Mouse (Mus musculus) kidney, embryonic 15.5 days (tissue): ENCODE measurements at regions not wholly inside any gene's neighbourhood (a gene's known extent, or its start where the extent isn't known, plus 50 kb on each side); places are given as distances from the start of the nearest gene placed in this dataset.

Source experiments
- ATAC-seq: fragments of 200-750 bp; cut with Nextera tagmentation; replicated peaks from 2 replicates; pipeline ENCODE4 v1.8.0; 2017; ENCODE audit warnings: moderate TSS enrichment; ENCODE audit not compliant: low FRiP score
- H3K27ac ChIP-seq: fragments of 300-500 bp; sonication (generic); 2 replicates; pipeline ENCODE4 v1.5.1; 2015; ENCODE audit warnings: mild to moderate bottlenecking, inconsistent platforms
- H3K27me3 ChIP-seq: fragments of 300-500 bp; sonication (generic); 2 replicates; pipeline ENCODE4 v1.6.1; 2015; ENCODE audit warnings: inconsistent platforms
- H3K36me3 ChIP-seq: fragments of 300-500 bp; sonication (generic); 2 replicates; pipeline ENCODE4 v1.6.1; 2015; ENCODE audit warnings: inconsistent platforms
- H3K4me1 ChIP-seq: fragments of 300-500 bp; sonication (generic); 2 replicates; pipeline ENCODE4 v1.6.1; 2015; ENCODE audit warnings: inconsistent platforms
- H3K4me2 ChIP-seq: fragments of 300-500 bp; sonication (generic); 2 replicates; pipeline ENCODE4 v1.6.1; 2015; ENCODE audit warnings: moderate library complexity, mild to moderate bottlenecking, inconsistent platforms
- H3K4me3 ChIP-seq: fragments of 300-500 bp; sonication (generic); replicated peaks from 2 replicates; pipeline ENCODE4 v1.5.1; 2015; ENCODE audit warnings: mild to moderate bottlenecking, inconsistent platforms
- H3K9ac ChIP-seq: fragments of 300-500 bp; sonication (generic); 2 replicates; pipeline ENCODE4 v1.6.1; 2015; ENCODE audit warnings: mild to moderate bottlenecking, inconsistent platforms
- H3K9me3 ChIP-seq: fragments of 300-500 bp; sonication (generic); replicated peaks from 2 replicates; pipeline ENCODE4 v1.6.1; 2016; ENCODE audit warnings: inconsistent platforms
- WGBS: fragments of 180-500 bp; shearing (Covaris S2); methylation state at CpG from one replicate; pipeline ENCODE4 v1.1.7; 2015; ENCODE audit warnings: mixed read lengths; 5-methylcytosine and 5-hydroxymethylcytosine counted together

DNA sequence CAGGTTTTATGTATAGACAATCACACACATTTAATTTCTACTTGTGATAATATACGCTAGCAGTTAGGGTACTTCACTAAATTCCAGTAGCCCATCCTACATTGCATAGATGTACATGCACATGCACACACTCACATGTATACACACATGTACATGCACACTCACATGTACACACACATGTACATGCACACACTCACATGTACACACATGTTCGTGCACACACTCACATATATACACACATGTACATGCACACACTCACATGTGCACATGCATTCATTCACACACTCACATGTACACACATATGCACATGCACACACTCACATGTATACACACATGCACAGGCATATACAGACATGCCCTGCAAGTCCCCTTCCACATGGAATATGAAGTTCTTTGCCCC lies 326.8 kb downstream of the Tns1 start:
- H3K9me3 ChIP-seq: no peaks in the 10 kb centered on the region
- no peak overlapping the region for H3K9ac ChIP-seq
- peaks cover 11% of the 10 kb centered on the region for H3K4me1 ChIP-seq
- no peak overlapping the region for H3K4me2 ChIP-seq
- ATAC-seq: no peak
- no peaks in the 10 kb centered on the region for H3K36me3 ChIP-seq
- 88% methylated on average over 2 of the region's 2 CpGs for WGBS
- H3K4me3 ChIP-seq: no peak overlapping the region
- H3K27me3 ChIP-seq: no peaks in the 10 kb centered on the region
- H3K27ac ChIP-seq: no peak overlapping the region

DNA sequence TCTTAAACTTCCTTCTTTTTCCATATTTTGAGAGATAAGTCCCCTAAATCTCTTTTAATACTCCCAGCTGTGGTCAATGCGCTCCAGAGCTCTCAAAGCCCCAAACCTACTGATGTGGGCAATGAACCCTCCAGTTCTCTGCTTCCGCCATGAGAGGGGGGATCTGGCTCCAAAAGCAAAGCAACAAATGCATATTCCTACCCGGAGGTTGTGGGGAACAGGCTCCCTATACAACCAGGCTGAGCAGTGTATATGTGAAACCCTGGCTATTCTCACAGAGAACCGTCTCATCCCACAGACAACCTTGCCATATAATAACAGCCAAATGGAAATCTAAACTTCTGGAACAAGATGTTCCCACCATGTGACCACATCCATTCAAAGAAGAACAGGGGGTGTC lies 330.4 kb downstream of the Tns1 start:
- 72% methylated on average over 4 of the region's 4 CpGs for WGBS

DNA sequence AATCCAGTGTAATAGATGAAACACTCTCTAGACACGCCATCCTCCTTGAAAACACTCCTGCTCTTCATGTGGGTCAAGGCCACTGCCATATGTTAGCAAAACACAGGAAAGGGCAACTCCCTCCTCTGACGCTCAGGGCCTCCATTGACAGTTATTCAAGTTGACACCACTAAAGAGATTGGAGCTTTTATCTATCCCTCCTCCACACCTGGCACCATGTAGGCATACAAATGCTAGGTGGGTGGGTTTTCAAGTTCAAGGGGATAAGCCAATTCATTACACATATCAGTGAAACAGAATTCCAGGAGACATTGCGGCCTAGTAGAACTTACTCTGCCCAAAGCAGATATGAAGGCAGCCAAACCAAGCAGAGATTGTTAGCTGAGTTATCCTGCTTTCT lies 331.0 kb downstream of the Tns1 start:
- H3K36me3 ChIP-seq: no peaks in the 10 kb centered on the region
- no peak overlapping the region for H3K9ac ChIP-seq
- 46% methylated on average over 3 of the region's 3 CpGs for WGBS
- H3K27ac ChIP-seq: 0 out of 2 replicates have a peak overlapping the region, but pooled peaks have one; percentile 25
- no peak for ATAC-seq
- H3K9me3 ChIP-seq: no peaks in the 10 kb centered on the region
- H3K27me3 ChIP-seq: no peaks in the 10 kb centered on the region
- no peak overlapping the region for H3K4me2 ChIP-seq
- no peak overlapping the region for H3K4me3 ChIP-seq
- H3K4me1 ChIP-seq: peaks cover 5% of the 10 kb centered on the region; the same call in 1 of the 2 replicates

More for the DNA sequence above, 330.4 kb downstream of the Tns1 start:
- H3K36me3 ChIP-seq: no peaks in the 10 kb centered on the region
- H3K4me1 ChIP-seq: peaks cover 5% of the 10 kb centered on the region; the same call in 1 of the 2 replicates
- H3K9me3 ChIP-seq: no peaks in the 10 kb centered on the region
- peak overlapping the region; percentile 2; the same call in 1 of the 2 replicates for H3K27ac ChIP-seq
- H3K27me3 ChIP-seq: no peaks in the 10 kb centered on the region
- no peak overlapping the region for H3K4me3 ChIP-seq
- no peak overlapping the region for H3K9ac ChIP-seq
- no peak overlapping the region for H3K4me2 ChIP-seq
- ATAC-seq: no peak

DNA sequence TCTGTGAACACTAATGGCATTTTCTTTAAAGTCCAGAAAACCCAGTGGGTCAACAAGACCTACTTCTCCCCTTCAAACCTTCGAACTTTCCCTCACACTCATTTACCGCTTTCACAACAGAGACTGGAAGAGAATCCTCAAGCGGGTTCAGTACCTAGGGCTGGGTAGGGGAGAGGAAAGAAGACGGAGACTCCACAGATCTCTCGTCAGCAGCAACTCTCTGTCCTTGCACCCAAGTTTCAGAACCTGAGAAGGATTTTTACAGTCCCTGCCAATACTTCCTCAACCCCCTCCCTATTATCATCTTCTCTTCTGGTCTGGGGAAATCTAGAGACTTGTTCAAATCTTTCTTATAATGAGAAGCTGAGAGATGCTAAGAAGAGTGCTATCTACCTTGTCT lies 331.9 kb downstream of the Tns1 start:
- no peak for ATAC-seq
- no peak overlapping the region for H3K9ac ChIP-seq
- no peak overlapping the region for H3K4me2 ChIP-seq
- WGBS: 94% methylated on average over 5 of the region's 5 CpGs
- no peak overlapping the region for H3K27ac ChIP-seq
- peaks cover 5% of the 10 kb centered on the region; the same call in 1 of the 2 replicates for H3K4me1 ChIP-seq
- no peaks in the 10 kb centered on the region for H3K9me3 ChIP-seq
- H3K4me3 ChIP-seq: no peak overlapping the region
- H3K36me3 ChIP-seq: no peaks in the 10 kb centered on the region
- no peaks in the 10 kb centered on the region for H3K27me3 ChIP-seq

- Histone ChIP-seq H3K4me3 (no peak overlapping the region), H3K4me2 (no peak overlapping the region), H3K36me3 (no peaks in the 10 kb centered on the region), H3K9ac (no peak overlapping the region), H3K9me3 (no peaks in the 10 kb centered on the region), H3K4me1 (no peaks in the 10 kb centered on the region), H3K27me3 (no peaks in the 10 kb centered on the region), H3K27ac (no peak overlapping the region)
- 61% methylated on average over 2 of the region's 2 CpGs for WGBS
- no peak for ATAC-seq
Observed at GRCm38 (mm10) chr1:73787666-73788065, 336.6 kb downstream of the Tns1 start.

GRCm38 (mm10) chr1:73787224-73787623 lies 337.0 kb downstream of the Tns1 start:
- Histone ChIP-seq H3K4me1 (no peaks in the 10 kb centered on the region), H3K4me3 (no peak overlapping the region), H3K27ac (no peak overlapping the region), H3K9me3 (no peaks in the 10 kb centered on the region), H3K36me3 (no peaks in the 10 kb centered on the region), H3K4me2 (no peak overlapping the region), H3K27me3 (no peaks in the 10 kb centered on the region), H3K9ac (no peak overlapping the region)
- 81% methylated on average over 7 of the region's 7 CpGs for WGBS
- no peak for ATAC-seq

- H3K4me1 ChIP-seq: no peaks in the 10 kb centered on the region
- no peak overlapping the region for H3K27ac ChIP-seq
- no peaks in the 10 kb centered on the region for H3K36me3 ChIP-seq
- WGBS: 93% methylated on average over 2 of the region's 2 CpGs
- H3K9me3 ChIP-seq: no peaks in the 10 kb centered on the region
- H3K4me2 ChIP-seq: no peak overlapping the region
- H3K27me3 ChIP-seq: no peaks in the 10 kb centered on the region
- H3K9ac ChIP-seq: no peak overlapping the region
- no peak for ATAC-seq
- H3K4me3 ChIP-seq: no peak overlapping the region
Observed at GRCm38 (mm10) chr1:73783303-73783702, 340.9 kb downstream of the Tns1 start.

DNA sequence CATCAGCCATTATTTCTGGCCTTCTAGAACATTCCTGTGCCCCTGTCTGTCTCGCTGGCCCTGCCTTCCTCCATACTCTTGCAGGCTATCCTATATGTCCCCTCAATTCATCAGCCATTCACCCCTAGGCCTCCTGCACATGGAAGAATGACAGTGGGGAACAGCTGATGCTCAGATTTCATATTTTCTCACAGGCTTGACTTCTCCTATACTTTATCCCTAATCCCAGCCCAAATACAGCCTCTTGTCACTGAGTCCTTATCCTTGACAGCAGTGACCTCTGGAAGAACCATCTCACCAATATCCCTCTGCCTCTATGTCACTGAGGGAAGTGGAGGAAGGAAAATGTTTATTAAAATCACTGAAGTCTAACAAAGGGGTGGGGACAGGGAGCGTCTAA lies 341.4 kb downstream of the Tns1 start:
- Histone ChIP-seq H3K27ac (no peak overlapping the region), H3K9ac (no peak overlapping the region), H3K36me3 (no peaks in the 10 kb centered on the region), H3K4me2 (no peak overlapping the region), H3K4me3 (no peak overlapping the region), H3K4me1 (no peaks in the 10 kb centered on the region), H3K9me3 (no peaks in the 10 kb centered on the region), H3K27me3 (no peaks in the 10 kb centered on the region)
- no peak for ATAC-seq
- WGBS: 83% methylated on average over 2 of the region's 2 CpGs

- Histone ChIP-seq H3K4me1 (0 out of 2 replicates have a peak, but pooled peaks cover 3% of the 10 kb centered on the region), H3K4me2 (no peak overlapping the region), H3K9me3 (no peaks in the 10 kb centered on the region), H3K9ac (no peak overlapping the region), H3K27me3 (no peaks in the 10 kb centered on the region), H3K27ac (peak overlapping the region; percentile 18; the same call in 1 of the 2 replicates), H3K4me3 (no peak overlapping the region), H3K36me3 (no peaks in the 10 kb centered on the region)
- no peak for ATAC-seq
- WGBS: 3% methylated on average over 5 of the region's 5 CpGs
Observed at GRCm38 (mm10) chr1:73771773-73772172, 352.5 kb downstream of the Tns1 start.

- H3K4me2 ChIP-seq: no peak overlapping the region
- H3K4me3 ChIP-seq: no peak overlapping the region
- H3K9ac ChIP-seq: no peak overlapping the region
- no peaks in the 10 kb centered on the region for H3K36me3 ChIP-seq
- ATAC-seq: no peak
- WGBS: 84% methylated on average over 5 of the region's 5 CpGs
- 0 out of 2 replicates have a peak, but pooled peaks cover 3% of the 10 kb centered on the region for H3K4me1 ChIP-seq
- no peaks in the 10 kb centered on the region for H3K9me3 ChIP-seq
- no peaks in the 10 kb centered on the region for H3K27me3 ChIP-seq
- no peak overlapping the region for H3K27ac ChIP-seq
Observed at GRCm38 (mm10) chr1:73770631-73771030, 353.6 kb downstream of the Tns1 start.

GRCm38 (mm10) chr1:73764611-73765333 lies 359.5 kb downstream of the Tns1 start:
- Histone ChIP-seq H3K27ac (no peak overlapping the region), H3K4me2 (no peak overlapping the region), H3K9ac (no peak overlapping the region), H3K27me3 (no peaks in the 10 kb centered on the region), H3K36me3 (no peaks in the 10 kb centered on the region), H3K4me3 (no peak overlapping the region), H3K4me1 (0 out of 2 replicates have a peak, but pooled peaks cover 7% of the 10 kb centered on the region), H3K9me3 (no peaks in the 10 kb centered on the region)
- WGBS: 53% methylated on average over 5 of the region's 5 CpGs
- ATAC-seq: no peak

- no peak for ATAC-seq
- H3K36me3 ChIP-seq: no peaks in the 10 kb centered on the region
- no peak overlapping the region for H3K4me2 ChIP-seq
- peaks cover 8% of the 10 kb centered on the region for H3K4me1 ChIP-seq
- no peaks in the 10 kb centered on the region for H3K9me3 ChIP-seq
- no peak overlapping the region for H3K27ac ChIP-seq
- H3K4me3 ChIP-seq: no peak overlapping the region
- H3K27me3 ChIP-seq: no peaks in the 10 kb centered on the region
- 37% methylated on average over 11 of the region's 11 CpGs for WGBS
- no peak overlapping the region for H3K9ac ChIP-seq
Observed at GRCm38 (mm10) chr1:73758110-73759061, 365.9 kb downstream of the Tns1 start.
